Mouse (Mus musculus) central nervous system, embryonic 18 days (tissue): ENCODE data around the gene Tcf20. TPM values are rescaled to one million over a fixed set of nuclear protein-coding genes. Genes with fewer than 3 reads are reported as not detected.

Source experiments
- polyA plus RNA-seq: library from polyadenylated mRNA; depleted of rRNA; stranded (reverse); fragments of >200 nt; gene quantifications from 2 replicates; pipeline ENCODE4 v1.2.3, GENCODE M21; 2012; rRNA removed

The Tcf20 gene
- 38.6 and 44.8 TPM in 2 replicates for polyA plus RNA-seq

GRCm38 (mm10) chr15:82987732-82988112 lies at the start of gene Tcf20:
Gene Tcf20 (minus strand): TSS chr15:82987872.

GRCm38 (mm10) chr15:83032981-83033541 lies 45.4 kb upstream of the Tcf20 start, which contains the start of gene Nfam1:
Gene Nfam1 (minus strand): TSS chr15:83033306.

GRCm38 (mm10) chr15:82794277-82794676 lies 193.4 kb downstream of the Tcf20 start, which contains the start of gene Cyp2d26:
Gene Cyp2d26 (minus strand): TSS chr15:82794294.

GRCm38 (mm10) chr15:82763631-82764420 lies 223.8 kb downstream of the Tcf20 start, which contains the start of gene Cyp2d40:
Gene Cyp2d40 (minus strand): TSS chr15:82764183.

Other genes starting within 250 kb of the Tcf20 start
- gene Cyp2d40, start 223.7 kb downstream of the Tcf20 start, polyA plus RNA-seq = 0.09 and 0.12 TPM in 2 replicates
- 0.10 and 0.19 TPM in 2 replicates for gene Cyp2d26, start 193.6 kb downstream of the Tcf20 start, polyA plus RNA-seq
- gene Nfam1, start 45.4 kb upstream of the Tcf20 start, polyA plus RNA-seq = 1.2 and 1.4 TPM in 2 replicates
- gene Serhl, start 101.6 kb upstream of the Tcf20 start, polyA plus RNA-seq = 8.0 and 10.3 TPM in 2 replicates
- gene Rrp7a, start 134.9 kb upstream of the Tcf20 start, polyA plus RNA-seq = 93.1 and 105 TPM in 2 replicates
- gene Poldip3, start 161.5 kb upstream of the Tcf20 start, polyA plus RNA-seq = 78.5 and 82.2 TPM in 2 replicates
- gene Cyb5r3, start 184.7 kb upstream of the Tcf20 start, polyA plus RNA-seq = 46.0 and 53.9 TPM in 2 replicates